Mouse (Mus musculus) subcutaneous adipose tissue, adult 2 months (tissue): ENCODE results near the gene Olfr149. TPM values are rescaled to one million over a fixed set of nuclear protein-coding genes. Genes with fewer than 3 reads are reported as not detected.

ENCODE experiments used
- polyA plus RNA-seq: library from polyadenylated mRNA; depleted of rRNA; stranded (reverse); fragments of >200 nt; gene quantifications from 2 replicates; pipeline ENCODE4 v1.2.3, GENCODE M21; 2012; ENCODE audit warnings: low replicate concordance; rRNA removed

Olfr149 gene
- not detected in 2 replicates for polyA plus RNA-seq

DNA sequence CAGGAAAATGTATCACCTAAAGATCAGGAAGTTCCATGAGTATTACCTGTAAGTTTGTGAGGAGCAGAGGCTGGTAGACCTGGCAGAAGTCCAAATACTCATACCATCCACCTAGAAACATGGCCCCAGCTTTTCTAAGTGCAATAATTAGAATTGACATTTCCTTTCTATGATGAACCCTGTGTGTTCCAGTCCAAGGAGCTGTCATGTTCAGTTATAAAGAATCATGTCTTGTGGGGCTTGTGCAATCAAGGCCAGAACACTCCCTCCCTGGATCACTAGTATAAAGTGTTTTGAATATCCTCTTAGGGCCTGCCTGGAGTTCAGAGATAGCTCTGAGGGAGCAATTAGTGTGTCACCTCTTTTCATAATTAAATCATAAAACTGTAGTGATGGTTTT, at the start of gene Olfr149:
Gene Olfr149 (minus strand): TSS at position 101 of the 400 bp plus-strand sequence.

GRCm38 (mm10) chr9:39745949-39746348, 39.0 kb upstream of the Olfr149 start, which contains the start of gene Olfr967:
Olfr967 (plus strand) TSS chr9:39746249.

GRCm38 (mm10) chr9:39730678-39731077, 23.8 kb upstream of the Olfr149 start, which contains the start of gene Olfr150:
Olfr150 (plus strand) TSS chr9:39730978.

GRCm38 (mm10) chr9:39711053-39711452, 4.1 kb upstream of the Olfr149 start, which contains the start of gene Olfr965:
Olfr965 (plus strand) TSS chr9:39711353.

GRCm38 (mm10) chr9:39666905-39667304, 40.0 kb downstream of the Olfr149 start, which contains the start of gene Olfr963:
Olfr963 (plus strand) TSS chr9:39667205.

Other genes starting within 250 kb of the Olfr149 start
- not detected in 2 replicates for gene Olfr955, start 235.2 kb downstream of the Olfr149 start, polyA plus RNA-seq
- not detected in 2 replicates for gene Olfr44, start 213.1 kb downstream of the Olfr149 start, polyA plus RNA-seq
- gene Olfr957, start 191.3 kb downstream of the Olfr149 start, polyA plus RNA-seq = not detected in 2 replicates
- not detected in 2 replicates for gene Olfr958, start 153.1 kb downstream of the Olfr149 start, polyA plus RNA-seq
- not detected in 2 replicates for gene Olfr959, start 131.5 kb downstream of the Olfr149 start, polyA plus RNA-seq
- 0.56 and 16.2 TPM in 2 replicates for gene AW551984, start 102.7 kb downstream of the Olfr149 start, polyA plus RNA-seq
- gene Olfr148, start 96.5 kb downstream of the Olfr149 start, polyA plus RNA-seq = not detected in 2 replicates
- gene Olfr960, start 85.7 kb downstream of the Olfr149 start, polyA plus RNA-seq = not detected in 2 replicates
- not detected in 2 replicates for gene Olfr961, start 62.0 kb downstream of the Olfr149 start, polyA plus RNA-seq
- gene Olfr963, start 39.9 kb downstream of the Olfr149 start, polyA plus RNA-seq = not detected in 2 replicates
- not detected in 2 replicates for gene Olfr965, start 4.2 kb upstream of the Olfr149 start, polyA plus RNA-seq
- gene Olfr150, start 23.9 kb upstream of the Olfr149 start, polyA plus RNA-seq = not detected in 2 replicates
- not detected in 2 replicates for gene Olfr967, start 39.1 kb upstream of the Olfr149 start, polyA plus RNA-seq
- not detected in 2 replicates for gene Olfr968, start 76.1 kb upstream of the Olfr149 start, polyA plus RNA-seq
- gene Olfr969, start 83.8 kb upstream of the Olfr149 start, polyA plus RNA-seq = not detected in 2 replicates
- not detected in 2 replicates for gene Olfr970, start 101.7 kb upstream of the Olfr149 start, polyA plus RNA-seq
- gene Olfr971, start 129.8 kb upstream of the Olfr149 start, polyA plus RNA-seq = not detected in 2 replicates
- not detected in 2 replicates for gene Olfr972, start 159.3 kb upstream of the Olfr149 start, polyA plus RNA-seq
- not detected in 2 replicates for gene Olfr229, start 200.2 kb upstream of the Olfr149 start, polyA plus RNA-seq
- not detected in 2 replicates for gene Olfr974, start 230.4 kb upstream of the Olfr149 start, polyA plus RNA-seq
- gene Olfr975, start 244.9 kb upstream of the Olfr149 start, polyA plus RNA-seq = not detected in 2 replicates